Mouse (Mus musculus) heart, postnatal 0 days (tissue): Measurements from ENCODE around the gene Tfip11.

Experiments used
- CTCF ChIP-seq: IDR thresholded peaks from 2 replicates; pipeline ENCODE4 v1.5.1; 2016; ENCODE audit warnings: antibody characterized with exemption, control low read depth, low read depth
- EP300 ChIP-seq: IDR thresholded peaks from 2 replicates; pipeline ENCODE4 v1.6.1; 2016; ENCODE audit warnings: antibody characterized with exemption, low read depth

- TF ChIP-seq CTCF (no peak), EP300 (no peak)
Measured at GRCm38 (mm10) chr5:112343205-112343595, 17.0 kb downstream of the Tfip11 start.
